Mouse (Mus musculus) lung, embryonic 14.5 days (tissue): ENCODE measurements at regions not wholly inside any gene's neighbourhood (a gene's known extent, or its start where the extent isn't known, plus 50 kb on each side); places are given as distances from the start of the nearest gene placed in this dataset.
"Not testable (repeated sequence)": the region's sequence is repeated elsewhere in the genome, so short reads cannot be mapped to it uniquely, and the experiment has no call there.

Experiments
- ATAC-seq: fragments of 200-750 bp; cut with Nextera tagmentation; 2 replicates; pipeline ENCODE4 v1.8.0; 2017; ENCODE audit warnings: mild to moderate bottlenecking, moderate TSS enrichment, moderate library complexity; ENCODE audit not compliant: insufficient read depth
- DNase-seq: peaks from one replicate; pipeline ENCODE4 v3.0.0-alpha.2; 2015
- H3K27ac ChIP-seq: fragments of 300-500 bp; sonication (generic); 2 replicates; pipeline ENCODE4 v1.5.1; 2014; ENCODE audit warnings: low read depth, mild to moderate bottlenecking, moderate library complexity
- H3K27me3 ChIP-seq: fragments of 300-500 bp; sonication (generic); 2 replicates; pipeline ENCODE4 v1.6.1; 2014; ENCODE audit warnings: low read length, control low read depth; ENCODE audit not compliant: insufficient read depth
- H3K36me3 ChIP-seq: fragments of 300-500 bp; sonication (generic); 2 replicates; pipeline ENCODE4 v1.6.1; 2014; ENCODE audit warnings: control low read depth; ENCODE audit not compliant: insufficient read depth
- H3K4me1 ChIP-seq: fragments of 300-500 bp; sonication (generic); 2 replicates; pipeline ENCODE4 v1.6.1; 2014; ENCODE audit warnings: antibody characterized with exemption, control low read depth; ENCODE audit not compliant: insufficient read depth
- H3K4me2 ChIP-seq: fragments of 300-500 bp; sonication (generic); 2 replicates; pipeline ENCODE4 v1.6.1; 2014; ENCODE audit warnings: mild to moderate bottlenecking
- H3K4me3 ChIP-seq: fragments of 300-500 bp; sonication (generic); 2 replicates; pipeline ENCODE4 v1.5.1; 2014; ENCODE audit warnings: low read depth, low read length
- H3K9ac ChIP-seq: fragments of 300-500 bp; sonication (generic); 2 replicates; pipeline ENCODE4 v1.6.1; 2014
- H3K9me3 ChIP-seq: fragments of 300-500 bp; sonication (generic); 2 replicates; pipeline ENCODE4 v1.6.1; 2016; ENCODE audit warnings: low read depth, low read length, control low read depth
- CTCF ChIP-seq: IDR thresholded peaks from 2 replicates; pipeline ENCODE4 v1.5.1; 2016; ENCODE audit warnings: antibody characterized with exemption, low read depth
- WGBS: fragments of 180-500 bp; shearing (Covaris S2); extraction: QIAGEN DNeasy Blood & Tissue Kit; methylation state at CpG from one replicate; pipeline ENCODE4 v1.1.7; 2014; 5-methylcytosine and 5-hydroxymethylcytosine counted together

- Histone ChIP-seq H3K4me1 (no peaks in the 10 kb centered on the region), H3K27me3 (no peaks in the 10 kb centered on the region), H3K9me3 (no peaks in the 10 kb centered on the region), H3K27ac (no peak overlapping the region), H3K9ac (no peak overlapping the region), H3K4me2 (no peak overlapping the region), H3K4me3 (no peak overlapping the region), H3K36me3 (no peaks in the 10 kb centered on the region)
- ATAC-seq (no peak), DNase-seq (no peak)
- WGBS = 39% methylated on average over 10 of the region's 10 CpGs
- TF ChIP-seq CTCF = no peak
Observed at GRCm38 (mm10) chr8:15670722-15671121, 624.8 kb upstream of the BB014433 start.

GRCm38 (mm10) chr8:15670298-15670697 is 624.4 kb upstream of the BB014433 start:
- DNase-seq (no peak), ATAC-seq (no peak)
- 77% methylated on average over 5 of the region's 5 CpGs for WGBS
- Histone ChIP-seq H3K9me3 (no peaks in the 10 kb centered on the region), H3K4me3 (no peak overlapping the region), H3K27me3 (no peaks in the 10 kb centered on the region), H3K9ac (no peak overlapping the region), H3K36me3 (no peaks in the 10 kb centered on the region), H3K4me2 (no peak overlapping the region), H3K27ac (no peak overlapping the region), H3K4me1 (no peaks in the 10 kb centered on the region)
- TF ChIP-seq CTCF = no peak

DNA sequence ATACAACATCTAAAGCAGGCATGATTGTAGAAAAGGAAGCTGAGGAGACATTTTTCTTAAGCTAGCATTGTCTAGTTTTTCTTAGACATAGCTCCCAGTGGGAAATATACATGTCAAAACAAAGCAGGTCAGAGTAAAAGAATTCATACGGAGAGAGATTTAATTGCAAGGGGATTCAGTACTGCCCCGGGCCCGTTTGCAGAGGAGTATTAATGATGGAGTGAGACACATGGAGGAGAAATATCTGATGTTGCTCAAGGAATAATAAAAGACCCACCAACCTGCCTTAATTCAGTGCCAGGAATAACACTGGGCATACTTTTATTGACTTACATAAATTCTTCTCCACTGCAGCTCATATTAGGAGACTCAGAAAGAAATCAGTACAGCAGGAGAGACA is 623.6 kb upstream of the BB014433 start:
- Histone ChIP-seq H3K9me3 (no peaks in the 10 kb centered on the region), H3K4me2 (no peak overlapping the region), H3K27me3 (no peaks in the 10 kb centered on the region), H3K4me1 (no peaks in the 10 kb centered on the region), H3K27ac (no peak overlapping the region), H3K36me3 (no peaks in the 10 kb centered on the region), H3K4me3 (no peak overlapping the region), H3K9ac (no peak overlapping the region)
- no peak for TF ChIP-seq CTCF
- DNase-seq = no peak
- 68% methylated on average over 3 of the region's 3 CpGs for WGBS
- no peak for ATAC-seq

DNA sequence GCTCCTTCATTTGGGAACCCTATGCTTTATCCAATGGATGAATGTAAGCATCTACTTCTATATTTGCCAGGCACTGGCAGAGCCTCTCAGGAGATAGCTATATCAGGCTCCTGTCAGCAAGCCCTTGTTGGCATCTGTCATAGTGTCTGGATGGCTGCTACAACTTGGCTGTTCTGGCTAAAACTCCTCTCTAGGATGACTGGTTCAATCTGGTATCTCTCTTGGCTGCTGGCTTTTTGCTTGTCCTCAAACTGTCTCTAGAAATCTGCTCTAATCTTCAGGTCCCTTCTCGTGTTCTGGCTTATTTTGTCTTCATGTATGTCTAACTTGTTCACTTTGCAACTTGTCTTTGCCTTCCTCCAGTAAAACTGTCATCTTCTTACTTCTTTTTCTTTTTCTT is 614.7 kb upstream of the BB014433 start:
- no peaks in the 10 kb centered on the region for H3K4me1 ChIP-seq
- no peaks in the 10 kb centered on the region for H3K36me3 ChIP-seq
- no peak for TF ChIP-seq CTCF
- 56% methylated on average over 1 of the region's 1 CpGs for WGBS
- H3K27me3 ChIP-seq = no peaks in the 10 kb centered on the region
- ATAC-seq (no peak), DNase-seq (no peak)
- no peak overlapping the region for H3K27ac ChIP-seq
- no peak overlapping the region for H3K4me3 ChIP-seq
- no peak overlapping the region for H3K4me2 ChIP-seq
- no peak overlapping the region for H3K9ac ChIP-seq
- H3K9me3 ChIP-seq = no peaks in the 10 kb centered on the region

- 66% methylated on average over 4 of the region's 4 CpGs for WGBS
- H3K27me3 ChIP-seq = no peaks in the 10 kb centered on the region
- ATAC-seq = no peak
Observed at GRCm38 (mm10) chr8:15634769-15635366, 589.0 kb upstream of the BB014433 start.

DNA sequence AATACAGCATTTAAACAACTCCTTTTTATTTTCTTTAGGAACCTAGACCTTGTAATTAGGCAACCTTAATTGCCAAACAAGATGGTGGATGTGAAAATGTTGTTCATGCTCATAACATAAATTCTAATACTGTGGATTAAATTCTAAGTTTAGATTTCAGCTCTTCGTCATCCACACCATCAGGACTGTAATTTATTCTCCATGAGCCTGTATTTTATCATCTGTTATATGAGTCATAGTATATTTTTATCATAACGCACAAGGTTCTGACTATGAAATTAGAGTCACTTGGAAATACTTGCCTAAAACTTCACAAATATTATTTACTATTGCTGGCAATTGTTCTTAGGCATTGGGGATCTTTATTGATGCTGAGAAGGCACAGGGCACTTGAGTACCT is 582.7 kb upstream of the BB014433 start:
- ATAC-seq (no peak), DNase-seq (no peak)
- H3K27ac ChIP-seq = no peak overlapping the region
- no peaks in the 10 kb centered on the region for H3K4me1 ChIP-seq
- no peak overlapping the region for H3K4me2 ChIP-seq
- WGBS = 70% methylated on average over 2 of the region's 2 CpGs
- no peak for TF ChIP-seq CTCF
- no peaks in the 10 kb centered on the region for H3K9me3 ChIP-seq
- no peaks in the 10 kb centered on the region for H3K36me3 ChIP-seq
- no peak overlapping the region for H3K4me3 ChIP-seq
- H3K27me3 ChIP-seq = no peaks in the 10 kb centered on the region
- H3K9ac ChIP-seq = no peak overlapping the region

More at GRCm38 (mm10) chr8:15634769-15635366, 589.0 kb upstream of the BB014433 start:
- peak; percentile 9 for DNase-seq
- H3K4me1 ChIP-seq = no peaks in the 10 kb centered on the region
- no peaks in the 10 kb centered on the region for H3K9me3 ChIP-seq
- TF ChIP-seq CTCF = no peak
- no peaks in the 10 kb centered on the region for H3K36me3 ChIP-seq
- H3K4me3 ChIP-seq = no peak overlapping the region
- no peak overlapping the region for H3K4me2 ChIP-seq
- H3K9ac ChIP-seq = no peak overlapping the region
- no peak overlapping the region for H3K27ac ChIP-seq

GRCm38 (mm10) chr8:15623602-15624392 is 577.9 kb upstream of the BB014433 start:
- not testable (repeated sequence) for H3K27ac ChIP-seq, H3K9ac ChIP-seq, H3K4me2 ChIP-seq, H3K9me3 ChIP-seq, DNase-seq, H3K36me3 ChIP-seq, ATAC-seq, H3K4me1 ChIP-seq, H3K4me3 ChIP-seq, H3K27me3 ChIP-seq
- 84% methylated on average over 30 of the region's 31 CpGs for WGBS
